Mouse (Mus musculus): ENCODE data around the gene Pkp3. TPM values are rescaled to one million over a fixed set of nuclear protein-coding genes. Genes with fewer than 3 reads are reported as not detected.

Pkp3 gene
- polyA plus RNA-seq, 1 experiment: not detected

DNA sequence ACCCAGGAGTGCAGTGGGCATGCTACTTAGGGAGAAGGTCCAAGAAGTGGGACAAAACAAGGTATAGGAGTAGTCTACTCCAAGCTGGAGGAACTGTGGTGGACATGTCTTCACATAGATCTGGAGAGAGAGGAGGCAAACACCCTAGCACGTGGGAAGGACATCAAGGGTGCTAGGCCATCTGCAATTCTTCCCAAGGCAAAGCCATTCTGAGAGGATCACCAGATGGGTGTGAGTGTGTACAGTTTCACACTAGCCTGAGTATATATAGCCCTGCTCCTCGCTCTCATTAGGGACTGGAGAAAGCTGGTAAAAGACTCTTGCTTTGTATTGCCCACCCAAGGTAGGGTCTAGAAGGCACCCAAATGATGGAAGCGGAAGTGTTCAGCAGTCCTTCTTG, 14.7 kb upstream of the Pkp3 start:
- Histone ChIP-seq H3K4me1 (ENCODE audit: control insufficient read depth, insufficient read depth, low read length) (peaks cover 22% of the 10 kb centered on the region), H3K4me3 (ENCODE audit: insufficient read depth, low read depth, low read length) (no peak overlapping the region), H3K27ac (ENCODE audit: insufficient read depth, low read depth, low read length) (no peak overlapping the region)
- 94% methylated on average over 3 of the region's 3 CpGs for WGBS
- TF ChIP-seq CTCF (IDR thresholded peaks at IDR 0.05; ENCODE audit: insufficient read depth, low read depth, low read length): no peak
- no peak for TF ChIP-seq POLR2A (IDR thresholded peaks at IDR 0.05; ENCODE audit: insufficient read depth, low read depth, low read length)

GRCm38 (mm10) chr7:141064175-141064574, 13.8 kb upstream of the Pkp3 start:
- no peak for TF ChIP-seq POLR2A (IDR thresholded peaks at IDR 0.05; ENCODE audit: insufficient read depth, low read depth, low read length)
- TF ChIP-seq CTCF (IDR thresholded peaks at IDR 0.05; ENCODE audit: insufficient read depth, low read depth, low read length): no peak
- H3K4me3 ChIP-seq (ENCODE audit: insufficient read depth, low read depth, low read length): no peak overlapping the region
- WGBS: 86% methylated on average over 7 of the region's 7 CpGs
- H3K4me1 ChIP-seq (ENCODE audit: control insufficient read depth, insufficient read depth, low read length): peaks cover 22% of the 10 kb centered on the region
- H3K27ac ChIP-seq (ENCODE audit: insufficient read depth, low read depth, low read length): no peak overlapping the region

DNA sequence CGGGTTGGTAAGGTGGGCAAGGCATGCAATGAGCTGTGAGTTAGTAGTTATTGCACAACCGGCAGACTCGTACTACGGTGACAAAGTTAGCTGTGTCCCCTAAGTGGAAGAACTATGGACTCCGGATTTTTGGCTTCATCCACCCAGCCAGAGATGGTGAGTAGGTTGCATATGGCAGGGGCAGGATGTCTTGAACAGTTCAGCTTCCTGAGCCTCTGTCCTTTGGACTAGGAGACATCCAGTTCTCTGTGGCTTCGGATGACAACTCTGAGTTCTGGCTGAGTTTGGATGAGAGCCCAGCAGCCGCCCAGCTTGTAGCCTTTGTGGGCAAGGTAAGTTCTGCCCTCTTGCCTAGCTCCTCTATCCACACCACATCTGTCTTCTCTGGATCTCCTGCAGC, 13.4 kb upstream of the Pkp3 start:
- H3K4me3 ChIP-seq (ENCODE audit: insufficient read depth, low read depth, low read length): no peak overlapping the region
- WGBS: 90% methylated on average over 7 of the region's 7 CpGs
- peaks cover 22% of the 10 kb centered on the region for H3K4me1 ChIP-seq (ENCODE audit: control insufficient read depth, insufficient read depth, low read length)
- no peak overlapping the region for H3K27ac ChIP-seq (ENCODE audit: insufficient read depth, low read depth, low read length)
- TF ChIP-seq CTCF (IDR thresholded peaks at IDR 0.05; ENCODE audit: insufficient read depth, low read depth, low read length) (no peak), POLR2A (IDR thresholded peaks at IDR 0.05; ENCODE audit: insufficient read depth, low read depth, low read length) (no peak)

- TF ChIP-seq POLR2A (IDR thresholded peaks at IDR 0.05; ENCODE audit: insufficient read depth, low read depth, low read length) (no peak), CTCF (IDR thresholded peaks at IDR 0.05; ENCODE audit: insufficient read depth, low read depth, low read length) (no peak)
- no peak overlapping the region for H3K27ac ChIP-seq (ENCODE audit: insufficient read depth, low read depth, low read length)
- peaks cover 17% of the 10 kb centered on the region for H3K4me1 ChIP-seq (ENCODE audit: control insufficient read depth, insufficient read depth, low read length)
- no peak overlapping the region for H3K4me3 ChIP-seq (ENCODE audit: insufficient read depth, low read depth, low read length)
- 84% methylated on average over 19 of the region's 19 CpGs for WGBS
Measured at GRCm38 (mm10) chr7:141068351-141068750, 9.7 kb upstream of the Pkp3 start.

DNA sequence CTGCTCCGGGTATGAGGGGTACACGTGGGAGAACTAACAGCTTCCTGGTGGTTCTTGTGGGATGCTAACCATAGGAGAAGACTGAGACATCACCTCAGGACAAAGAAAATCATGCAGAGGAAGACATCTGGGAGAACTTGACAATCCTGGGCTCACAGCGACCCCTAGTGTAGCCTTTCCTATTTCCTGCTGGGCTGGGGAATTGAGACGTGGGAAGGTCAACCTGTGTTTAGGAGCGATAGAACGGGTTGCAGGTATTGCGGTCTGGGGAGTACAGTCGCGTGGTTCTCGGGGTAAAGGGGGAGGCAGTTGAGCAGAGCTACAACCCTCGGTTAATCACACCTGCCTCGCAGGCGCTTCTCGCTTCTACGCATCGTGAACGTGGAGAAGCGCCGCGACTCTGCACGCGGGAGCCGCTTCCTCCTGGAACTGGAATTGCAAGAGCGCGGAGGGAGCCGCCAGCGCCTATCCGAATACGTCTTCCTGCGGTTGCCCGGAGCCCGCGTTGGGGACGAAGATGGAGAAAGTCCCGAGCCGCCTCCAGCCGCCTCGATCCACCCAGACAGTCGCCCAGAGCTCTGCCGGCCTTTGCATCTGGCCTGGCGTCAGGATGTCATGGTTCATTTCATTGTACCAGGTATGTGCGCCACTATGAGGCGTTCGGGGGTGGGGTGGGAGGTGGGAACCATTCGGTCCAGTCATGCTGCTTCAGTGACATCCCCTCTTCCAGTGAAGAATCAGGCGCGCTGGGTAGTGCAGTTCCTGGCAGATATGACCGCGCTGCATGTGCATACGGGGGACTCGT, 7.8 kb upstream of the Pkp3 start:
- H3K27ac ChIP-seq (ENCODE audit: insufficient read depth, low read depth, low read length): peak overlapping the region; percentile 47
- H3K4me3 ChIP-seq (ENCODE audit: insufficient read depth, low read depth, low read length): peak overlapping the region; percentile 53
- TF ChIP-seq CTCF (IDR thresholded peaks at IDR 0.05; ENCODE audit: insufficient read depth, low read depth, low read length) (peak; percentile 41), POLR2A (IDR thresholded peaks at IDR 0.05; ENCODE audit: insufficient read depth, low read depth, low read length) (peak; percentile 46; the same call in 1 of the 2 replicates)
- peaks cover 17% of the 10 kb centered on the region for H3K4me1 ChIP-seq (ENCODE audit: control insufficient read depth, insufficient read depth, low read length)
- WGBS: under 1% methylated on average over 51 of the region's 51 CpGs

DNA sequence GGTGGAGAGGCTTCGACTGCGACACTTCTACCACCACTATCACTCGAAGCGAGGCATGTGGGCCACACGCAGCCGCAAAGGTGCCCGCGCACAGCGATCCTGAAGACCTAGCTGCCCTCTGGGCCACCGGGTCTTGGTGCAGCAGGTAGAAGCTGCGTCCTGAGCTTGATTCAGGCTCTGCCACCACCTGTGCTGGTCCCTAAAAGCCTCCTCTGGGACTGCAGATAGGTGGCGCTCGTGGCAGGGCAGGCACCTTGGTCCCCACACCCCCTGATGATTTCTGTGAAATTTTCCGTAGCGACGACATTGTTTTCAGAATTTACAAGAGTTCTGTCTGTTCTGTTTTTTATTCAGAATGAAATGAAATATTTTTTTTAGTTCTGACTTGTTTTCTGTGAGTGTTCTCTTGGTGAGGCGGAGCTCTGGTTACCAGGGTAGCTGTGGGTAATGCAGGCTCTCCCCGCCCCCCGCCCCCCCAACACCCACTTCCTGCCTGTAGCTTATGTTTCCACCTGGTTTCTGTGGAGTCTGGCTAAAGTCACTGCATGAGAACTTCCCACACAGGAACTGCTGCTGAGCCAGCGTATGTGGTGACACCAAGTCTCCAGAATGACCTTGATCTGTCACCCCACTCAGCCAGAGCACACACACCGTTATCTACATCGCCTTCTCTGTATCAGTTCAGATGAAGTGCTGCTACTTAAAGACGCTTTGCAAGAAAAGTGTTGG, 5.8 kb upstream of the Pkp3 start:
- WGBS: 45% methylated on average over 23 of the region's 23 CpGs
- H3K4me3 ChIP-seq (ENCODE audit: insufficient read depth, low read depth, low read length): no peak overlapping the region
- peaks cover 15% of the 10 kb centered on the region for H3K4me1 ChIP-seq (ENCODE audit: control insufficient read depth, insufficient read depth, low read length)
- no peak for TF ChIP-seq POLR2A (IDR thresholded peaks at IDR 0.05; ENCODE audit: insufficient read depth, low read depth, low read length)
- TF ChIP-seq CTCF (IDR thresholded peaks at IDR 0.05; ENCODE audit: insufficient read depth, low read depth, low read length): peak; percentile 33; the same call in 1 of the 2 replicates
- no peak overlapping the region for H3K27ac ChIP-seq (ENCODE audit: insufficient read depth, low read depth, low read length)

- TF ChIP-seq POLR2A (IDR thresholded peaks at IDR 0.05; ENCODE audit: insufficient read depth, low read depth, low read length) (no peak), CTCF (IDR thresholded peaks at IDR 0.05; ENCODE audit: insufficient read depth, low read depth, low read length) (no peak)
- 74% methylated on average over 4 of the region's 4 CpGs for WGBS
- H3K4me3 ChIP-seq (ENCODE audit: insufficient read depth, low read depth, low read length): no peak overlapping the region
- H3K4me1 ChIP-seq (ENCODE audit: control insufficient read depth, insufficient read depth, low read length): peaks cover 15% of the 10 kb centered on the region
- no peak overlapping the region for H3K27ac ChIP-seq (ENCODE audit: insufficient read depth, low read depth, low read length)
Measured at GRCm38 (mm10) chr7:141073782-141074181, 4.2 kb upstream of the Pkp3 start.

DNA sequence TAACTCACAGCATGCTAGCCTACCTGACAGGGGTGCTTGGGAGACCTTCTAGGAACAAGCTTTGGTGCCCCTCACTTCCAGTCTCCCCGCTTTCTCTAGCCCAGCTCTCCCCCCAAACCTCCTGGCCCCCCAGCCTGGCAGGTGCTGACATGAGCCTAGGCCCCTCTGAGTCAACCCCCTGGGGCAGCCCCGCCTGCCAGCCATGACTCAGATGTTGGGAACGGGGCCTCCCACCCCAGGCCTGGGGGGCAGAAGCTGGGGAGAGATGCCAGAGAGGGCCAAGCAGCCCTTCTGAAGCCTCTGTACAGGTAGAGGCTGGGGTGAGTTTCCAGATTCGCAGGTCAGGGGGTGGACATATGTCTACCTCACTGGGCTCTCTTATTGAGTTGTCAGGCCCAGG, 858 bp downstream of the Pkp3 start:
- 0 out of 2 replicates have a peak, but pooled peaks cover 3% of the 10 kb centered on the region for H3K4me1 ChIP-seq (ENCODE audit: control insufficient read depth, insufficient read depth, low read length)
- TF ChIP-seq POLR2A (IDR thresholded peaks at IDR 0.05; ENCODE audit: insufficient read depth, low read depth, low read length): no peak
- no peak for TF ChIP-seq CTCF (IDR thresholded peaks at IDR 0.05; ENCODE audit: insufficient read depth, low read depth, low read length)
- 76% methylated on average over 4 of the region's 4 CpGs for WGBS
- H3K4me3 ChIP-seq (ENCODE audit: insufficient read depth, low read depth, low read length): no peak overlapping the region
- no peak overlapping the region for H3K27ac ChIP-seq (ENCODE audit: insufficient read depth, low read depth, low read length)
